Mouse (Mus musculus) embryonic facial prominence, embryonic 11.5 days (tissue): ENCODE data around the gene Hectd3. TPM values are rescaled to one million over a fixed set of nuclear protein-coding genes. Genes with fewer than 3 reads are reported as not detected.

Experiments used
- ATAC-seq: fragments of 200-750 bp; cut with Nextera tagmentation; replicated peaks from 2 replicates; pipeline ENCODE4 v1.8.0; 2017; ENCODE audit warnings: low read depth; ENCODE audit not compliant: insufficient number of reproducible peaks, low FRiP score, low TSS enrichment
- DNase-seq: peaks from one replicate; pipeline ENCODE4 v3.0.0-alpha.2; 2015; ENCODE audit warnings: low spot score
- H3K27ac ChIP-seq: fragments of 300-500 bp; sonication (generic); replicated peaks from 2 replicates; pipeline ENCODE4 v1.5.1; 2014; ENCODE audit warnings: mild to moderate bottlenecking, low read depth, low read length, control low read depth
- H3K27me3 ChIP-seq: fragments of 300-500 bp; sonication (generic); 2 replicates; pipeline ENCODE4 v1.6.1; 2014; ENCODE audit warnings: mild to moderate bottlenecking, low read length, moderate library complexity, mixed read lengths; ENCODE audit not compliant: control insufficient read depth, insufficient read depth
- H3K36me3 ChIP-seq: fragments of 300-500 bp; sonication (generic); replicated peaks from 2 replicates; pipeline ENCODE4 v1.6.1; 2014; ENCODE audit warnings: low read depth, mild to moderate bottlenecking, low read length, moderate library complexity, mixed read lengths; ENCODE audit not compliant: control insufficient read depth, insufficient read depth
- H3K4me1 ChIP-seq: fragments of 300-500 bp; sonication (generic); 2 replicates; pipeline ENCODE4 v1.6.1; 2014; ENCODE audit warnings: low read length, mixed read lengths; ENCODE audit not compliant: control insufficient read depth, insufficient read depth
- H3K4me2 ChIP-seq: fragments of 300-500 bp; sonication (generic); 2 replicates; pipeline ENCODE4 v1.6.1; 2014; ENCODE audit warnings: low read depth, mild to moderate bottlenecking, control low read depth, low read length, moderate library complexity
- H3K4me3 ChIP-seq: fragments of 300-500 bp; sonication (generic); 2 replicates; pipeline ENCODE4 v1.5.1; 2014; ENCODE audit warnings: low read depth, low read length, control low read depth
- H3K9ac ChIP-seq: fragments of 300-500 bp; sonication (generic); replicated peaks from 2 replicates; pipeline ENCODE4 v1.6.1; 2014; ENCODE audit warnings: mild to moderate bottlenecking, control low read depth, low read length
- H3K9me3 ChIP-seq: fragments of 300-500 bp; sonication (generic); replicated peaks from 2 replicates; pipeline ENCODE4 v1.6.1; 2016; ENCODE audit warnings: mild to moderate bottlenecking, low read length, inconsistent platforms, mixed read lengths; ENCODE audit not compliant: control insufficient read depth
- WGBS: fragments of 180-500 bp; shearing (Covaris S2); extraction: QIAGEN DNeasy Blood & Tissue Kit; methylation state at CpG from one replicate; pipeline ENCODE4 v1.1.7; 2014; 5-methylcytosine and 5-hydroxymethylcytosine counted together
- polyA plus RNA-seq: library from polyadenylated mRNA; unstranded; fragments of >200 nt; fragmentation: Nextera tagmentation; extraction: Ambion mirVana; gene quantifications from 2 replicates; pipeline ENCODE4 v1.2.1, GENCODE M21; 2014

Gene Hectd3
- polyA plus RNA-seq, 1 experiment from 2014 or later: 6.1 TPM

DNA sequence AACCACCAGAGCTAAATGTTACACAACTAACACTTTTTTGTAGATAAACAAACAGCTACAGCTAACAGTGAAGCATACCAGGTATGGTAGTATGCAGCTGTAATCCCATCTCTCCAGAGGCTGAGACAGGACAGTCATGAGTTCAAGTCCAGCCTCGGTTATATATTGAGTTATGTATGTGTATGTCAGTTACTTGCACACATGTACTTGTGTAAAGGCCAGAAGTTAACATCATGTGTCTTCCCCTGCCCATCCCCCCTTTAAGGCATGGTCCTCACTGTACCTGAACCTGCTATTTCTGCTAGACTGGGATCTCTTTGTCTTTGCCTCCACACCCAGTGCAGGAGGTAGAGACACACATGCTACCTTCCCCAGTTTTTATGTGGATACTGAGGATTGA is 54.4 kb downstream of the Hectd3 start:
- ATAC-seq: no peak
- no peak for DNase-seq
- Histone ChIP-seq H3K4me1 (no peaks in the 10 kb centered on the region), H3K27ac (no peak overlapping the region), H3K4me2 (no peak overlapping the region), H3K9ac (no peak overlapping the region), H3K9me3 (no peaks in the 10 kb centered on the region), H3K4me3 (no peak overlapping the region), H3K27me3 (no peaks in the 10 kb centered on the region), H3K36me3 (no peaks in the 10 kb centered on the region; the same call in 1 of the 2 replicates)
- WGBS: 90% methylated on average over 1 of the region's 1 CpGs

DNA sequence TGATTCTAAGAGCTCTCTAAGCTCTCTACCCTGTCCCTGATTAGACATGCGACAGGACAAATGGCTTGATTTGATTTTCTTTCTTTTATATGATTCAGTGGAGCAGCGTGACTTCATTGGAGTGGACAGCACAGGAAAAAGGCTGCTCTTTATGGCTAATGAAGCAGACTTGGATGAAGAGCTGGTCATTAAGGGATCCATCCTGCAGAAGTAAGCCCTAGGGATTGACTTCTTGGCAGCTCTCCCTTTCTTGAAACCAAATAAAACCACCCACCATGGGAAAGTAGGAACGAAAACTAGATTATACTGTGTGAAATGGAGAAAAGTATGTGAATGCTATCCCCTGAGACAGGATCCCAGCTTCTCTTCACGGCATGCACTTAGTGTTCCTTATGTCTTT is 57.5 kb downstream of the Hectd3 start:
- no peak overlapping the region for H3K9ac ChIP-seq
- ATAC-seq (no peak), DNase-seq (no peak)
- no peaks in the 10 kb centered on the region for H3K9me3 ChIP-seq
- H3K36me3 ChIP-seq: no peaks in the 10 kb centered on the region; the same call in 1 of the 2 replicates
- 91% methylated on average over 4 of the region's 4 CpGs for WGBS
- no peak overlapping the region for H3K4me3 ChIP-seq
- no peak overlapping the region for H3K4me2 ChIP-seq
- H3K4me1 ChIP-seq: no peaks in the 10 kb centered on the region
- H3K27ac ChIP-seq: no peak overlapping the region
- H3K27me3 ChIP-seq: no peaks in the 10 kb centered on the region

DNA sequence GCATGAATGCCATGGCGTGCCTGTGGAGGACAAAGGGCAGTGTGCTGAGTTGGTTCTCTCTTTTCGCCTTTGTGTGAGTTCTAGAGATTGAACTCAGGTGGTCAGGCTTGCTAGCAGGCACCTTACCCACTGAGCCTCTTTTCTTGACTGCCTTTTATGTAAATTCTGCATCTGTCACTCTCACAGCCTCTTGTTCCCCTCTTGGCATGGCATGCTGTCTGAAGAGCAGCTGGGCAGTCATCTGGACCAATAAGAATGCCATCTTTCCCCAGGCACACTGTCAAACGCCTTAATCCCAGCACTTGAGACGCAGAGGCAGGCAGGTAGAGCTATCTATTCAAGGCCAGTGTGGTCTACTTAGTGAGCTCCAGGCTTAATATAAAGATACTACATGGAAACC is 58.8 kb downstream of the Hectd3 start:
- no peak overlapping the region for H3K9ac ChIP-seq
- no peak overlapping the region for H3K27ac ChIP-seq
- DNase-seq (no peak), ATAC-seq (no peak)
- 88% methylated on average over 4 of the region's 4 CpGs for WGBS
- H3K4me2 ChIP-seq: no peak overlapping the region
- no peaks in the 10 kb centered on the region for H3K27me3 ChIP-seq
- H3K4me1 ChIP-seq: no peaks in the 10 kb centered on the region
- H3K36me3 ChIP-seq: no peaks in the 10 kb centered on the region; the same call in 1 of the 2 replicates
- no peak overlapping the region for H3K4me3 ChIP-seq
- H3K9me3 ChIP-seq: no peaks in the 10 kb centered on the region

Other genes with a start within 250 kb of the Hectd3 start
- gene Toe1, start 187.7 kb upstream of the Hectd3 start, polyA plus RNA-seq: 36.1 and 39.0 TPM in 2 replicates
- gene Mutyh, start 187.6 kb upstream of the Hectd3 start, polyA plus RNA-seq: 13.9 and 17.7 TPM in 2 replicates
- gene Hpdl, start 173.6 kb upstream of the Hectd3 start, polyA plus RNA-seq: 1.2 and 1.7 TPM in 2 replicates
- 3.0 and 3.3 TPM in 2 replicates for gene Zswim5, start 117.9 kb upstream of the Hectd3 start, polyA plus RNA-seq
- gene Urod, start 904 bp upstream of the Hectd3 start, polyA plus RNA-seq: 109 and 115 TPM in 2 replicates
- gene Eif2b3, start 24.1 kb downstream of the Hectd3 start, polyA plus RNA-seq: 52.0 and 56.3 TPM in 2 replicates
- gene Ptch2, start 100.8 kb downstream of the Hectd3 start, polyA plus RNA-seq: 2.7 and 5.6 TPM in 2 replicates
- gene Btbd19, start 130.4 kb downstream of the Hectd3 start, polyA plus RNA-seq: 1.8 and 2.8 TPM in 2 replicates
- not detected in 2 replicates for gene Tctex1d4, start 131.5 kb downstream of the Hectd3 start, polyA plus RNA-seq
- gene Plk3, start 138.6 kb downstream of the Hectd3 start, polyA plus RNA-seq: 4.9 and 7.2 TPM in 2 replicates
- gene Rps8, start 160.9 kb downstream of the Hectd3 start, polyA plus RNA-seq: 963 and 976 TPM in 2 replicates
- gene Kif2c, start 187.3 kb downstream of the Hectd3 start, polyA plus RNA-seq: 111 and 137 TPM in 2 replicates